Mouse (Mus musculus): ENCODE measurements around the gene Csnk2b. TPM values are rescaled to one million over a fixed set of nuclear protein-coding genes. Genes with fewer than 3 reads are reported as not detected.
A peak's percentile ranks its signal among the peaks of the same experiment; 100 is the strongest.

Gene Csnk2b
- polyA plus RNA-seq, 1 experiment from 2014 or later = 242 TPM

GRCm38 (mm10) chr17:35135591-35136320 is 13.9 kb upstream of the Csnk2b start:
- H3K27ac ChIP-seq (ENCODE audit: low read length) = peak overlapping the region; percentile 97
- H3K27me3 ChIP-seq (ENCODE audit: control insufficient read depth, insufficient read depth, low read depth, low read length) = no peaks in the 10 kb centered on the region
- H3K4me2 ChIP-seq (ENCODE audit: low read depth, low read length) = peak overlapping the region; percentile 92
- ATAC-seq (ENCODE audit: low read depth) = peak; percentile 5; the same call in 1 of the 2 replicates
- H3K4me1 ChIP-seq (replicated peaks; ENCODE audit: control insufficient read depth, insufficient read depth, low read length) = peaks cover 14% of the 10 kb centered on the region
- no peaks in the 10 kb centered on the region for H3K9me3 ChIP-seq (ENCODE audit: control insufficient read depth, low read length)
- H3K36me3 ChIP-seq (ENCODE audit: control insufficient read depth, insufficient read depth, low read length) = peaks cover 20% of the 10 kb centered on the region
- WGBS = under 1% methylated on average over 40 of the region's 43 CpGs
- peak overlapping the region; percentile 89 for H3K4me3 ChIP-seq (ENCODE audit: low read length)
- peak overlapping the region; percentile 87 for H3K9ac ChIP-seq (ENCODE audit: low read length)

GRCm38 (mm10) chr17:35134801-35135590 is 13.1 kb upstream of the Csnk2b start, which contains the start of gene Bag6:
Bag6 (plus strand) TSS chr17:35135178.
- Histone ChIP-seq H3K4me2 (ENCODE audit: low read depth, low read length) (peak within 1 kb of the TSS; percentile 92), H3K4me1 (replicated peaks; ENCODE audit: control insufficient read depth, insufficient read depth, low read length) (peaks cover 14% of the 10 kb centered on the region), H3K4me3 (ENCODE audit: low read length) (peak within 1 kb of the TSS; percentile 89), H3K9ac (ENCODE audit: low read length) (peak within 1 kb of the TSS; percentile 87), H3K9me3 (ENCODE audit: control insufficient read depth, low read length) (no peaks in the 10 kb centered on the region), H3K36me3 (ENCODE audit: control insufficient read depth, insufficient read depth, low read length) (peaks cover 15% of the 10 kb centered on the region), H3K27ac (ENCODE audit: low read length) (peak within 1 kb of the TSS; percentile 97), H3K27me3 (ENCODE audit: control insufficient read depth, insufficient read depth, low read depth, low read length) (no peaks in the 10 kb centered on the region)
- peak; percentile 95 for ATAC-seq (ENCODE audit: low read depth)
- under 1% methylated on average over 66 of the region's 66 CpGs for WGBS

GRCm38 (mm10) chr17:35133517-35133916 is 11.7 kb upstream of the Csnk2b start:
- Histone ChIP-seq H3K9ac (ENCODE audit: low read length) (no peak overlapping the region), H3K36me3 (ENCODE audit: control insufficient read depth, insufficient read depth, low read length) (peaks cover 3% of the 10 kb centered on the region; the same call in 1 of the 2 replicates), H3K9me3 (ENCODE audit: control insufficient read depth, low read length) (no peaks in the 10 kb centered on the region), H3K27me3 (ENCODE audit: control insufficient read depth, insufficient read depth, low read depth, low read length) (no peaks in the 10 kb centered on the region), H3K4me2 (ENCODE audit: low read depth, low read length) (no peak overlapping the region), H3K4me1 (replicated peaks; ENCODE audit: control insufficient read depth, insufficient read depth, low read length) (peaks cover 14% of the 10 kb centered on the region), H3K27ac (ENCODE audit: low read length) (no peak overlapping the region), H3K4me3 (ENCODE audit: low read length) (no peak overlapping the region)
- 90% methylated on average over 7 of the region's 7 CpGs for WGBS
- no peak for ATAC-seq (ENCODE audit: low read depth)

GRCm38 (mm10) chr17:35132174-35132560 is 10.3 kb upstream of the Csnk2b start:
- Histone ChIP-seq H3K4me2 (ENCODE audit: low read depth, low read length) (no peak overlapping the region), H3K4me1 (replicated peaks; ENCODE audit: control insufficient read depth, insufficient read depth, low read length) (peaks cover 17% of the 10 kb centered on the region), H3K4me3 (ENCODE audit: low read length) (no peak overlapping the region), H3K27ac (ENCODE audit: low read length) (no peak overlapping the region), H3K36me3 (ENCODE audit: control insufficient read depth, insufficient read depth, low read length) (no peaks in the 10 kb centered on the region; the same call in 1 of the 2 replicates), H3K9me3 (ENCODE audit: control insufficient read depth, low read length) (no peaks in the 10 kb centered on the region), H3K9ac (ENCODE audit: low read length) (no peak overlapping the region), H3K27me3 (ENCODE audit: control insufficient read depth, insufficient read depth, low read depth, low read length) (no peaks in the 10 kb centered on the region)
- WGBS = 61% methylated on average over 3 of the region's 3 CpGs
- no peak for ATAC-seq (ENCODE audit: low read depth)

DNA sequence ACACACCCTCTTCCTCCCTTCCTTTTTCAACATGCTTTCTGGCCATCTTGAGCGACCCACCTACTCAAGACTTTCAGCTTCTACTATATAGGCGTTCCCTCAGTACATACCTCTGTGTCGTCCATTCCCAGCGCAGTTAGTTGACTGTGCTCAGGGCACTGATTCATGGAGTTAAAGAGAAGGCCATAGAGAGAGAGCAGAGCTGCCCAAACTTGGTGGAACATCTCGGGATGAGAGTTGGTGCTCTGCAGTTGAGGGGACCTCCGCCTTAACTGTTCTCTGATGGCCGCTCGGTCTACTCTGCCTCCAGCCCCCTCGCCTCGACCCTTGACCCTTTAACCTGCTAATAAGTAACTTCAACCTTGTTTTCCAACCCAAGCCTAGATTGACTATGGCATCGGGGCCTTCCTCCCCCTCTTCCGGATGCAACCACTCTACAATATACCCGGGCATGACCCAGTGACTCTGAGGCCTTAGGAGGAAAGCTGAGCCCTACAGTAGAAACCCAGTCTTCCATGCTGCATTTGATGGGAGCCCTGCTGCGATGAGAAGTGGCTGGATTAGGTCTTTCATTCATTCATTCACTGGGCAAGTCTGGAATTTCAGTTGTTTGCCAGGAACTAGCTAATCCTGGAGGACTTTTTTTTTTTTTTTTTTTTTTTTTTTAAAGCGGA is 9.8 kb upstream of the Csnk2b start, which contains the start of gene Apom:
Gene Apom, minus strand, starts transcription at position 551 of the 674 bp plus-strand sequence.
- WGBS = 72% methylated on average over 15 of the region's 15 CpGs
- Histone ChIP-seq H3K4me2 (ENCODE audit: low read depth, low read length) (no peak within 1 kb of the TSS), H3K27ac (ENCODE audit: low read length) (no peak within 1 kb of the TSS), H3K9ac (ENCODE audit: low read length) (no peak within 1 kb of the TSS), H3K9me3 (ENCODE audit: control insufficient read depth, low read length) (no peaks in the 10 kb centered on the region), H3K4me3 (ENCODE audit: low read length) (no peak within 1 kb of the TSS), H3K27me3 (ENCODE audit: control insufficient read depth, insufficient read depth, low read depth, low read length) (no peaks in the 10 kb centered on the region), H3K4me1 (replicated peaks; ENCODE audit: control insufficient read depth, insufficient read depth, low read length) (peaks cover 18% of the 10 kb centered on the region), H3K36me3 (ENCODE audit: control insufficient read depth, insufficient read depth, low read length) (no peaks in the 10 kb centered on the region; the same call in 1 of the 2 replicates)
- no peak for ATAC-seq (ENCODE audit: low read depth)

GRCm38 (mm10) chr17:35131038-35131437 is 9.2 kb upstream of the Csnk2b start:
- H3K4me3 ChIP-seq (ENCODE audit: low read length) = no peak overlapping the region
- peaks cover 13% of the 10 kb centered on the region for H3K4me1 ChIP-seq (replicated peaks; ENCODE audit: control insufficient read depth, insufficient read depth, low read length)
- WGBS = 88% methylated on average over 8 of the region's 8 CpGs
- no peaks in the 10 kb centered on the region; the same call in 1 of the 2 replicates for H3K36me3 ChIP-seq (ENCODE audit: control insufficient read depth, insufficient read depth, low read length)
- no peak overlapping the region for H3K4me2 ChIP-seq (ENCODE audit: low read depth, low read length)
- no peak overlapping the region for H3K27ac ChIP-seq (ENCODE audit: low read length)
- H3K9me3 ChIP-seq (ENCODE audit: control insufficient read depth, low read length) = no peaks in the 10 kb centered on the region
- ATAC-seq (ENCODE audit: low read depth) = no peak
- H3K27me3 ChIP-seq (ENCODE audit: control insufficient read depth, insufficient read depth, low read depth, low read length) = no peaks in the 10 kb centered on the region
- no peak overlapping the region for H3K9ac ChIP-seq (ENCODE audit: low read length)

GRCm38 (mm10) chr17:35128996-35129395 is 7.1 kb upstream of the Csnk2b start:
- Histone ChIP-seq H3K4me2 (ENCODE audit: low read depth, low read length) (no peak overlapping the region), H3K4me3 (ENCODE audit: low read length) (no peak overlapping the region), H3K36me3 (ENCODE audit: control insufficient read depth, insufficient read depth, low read length) (no peaks in the 10 kb centered on the region; the same call in 1 of the 2 replicates), H3K27me3 (ENCODE audit: control insufficient read depth, insufficient read depth, low read depth, low read length) (no peaks in the 10 kb centered on the region), H3K9me3 (ENCODE audit: control insufficient read depth, low read length) (no peaks in the 10 kb centered on the region), H3K9ac (ENCODE audit: low read length) (no peak overlapping the region), H3K27ac (ENCODE audit: low read length) (no peak overlapping the region), H3K4me1 (replicated peaks; ENCODE audit: control insufficient read depth, insufficient read depth, low read length) (peaks cover 20% of the 10 kb centered on the region)
- 62% methylated on average over 11 of the region's 11 CpGs for WGBS
- ATAC-seq (ENCODE audit: low read depth) = no peak

- no peak for ATAC-seq (ENCODE audit: low read depth)
These were observed 5.2 kb upstream of the Csnk2b start for GRCm38 (mm10) chr17:35127017-35127416.

More at GRCm38 (mm10) chr17:35127017-35127416, 5.2 kb upstream of the Csnk2b start:
- Histone ChIP-seq H3K4me2 (ENCODE audit: low read depth, low read length) (peak overlapping the region; percentile 59), H3K36me3 (ENCODE audit: control insufficient read depth, insufficient read depth, low read length) (no peaks in the 10 kb centered on the region; the same call in 1 of the 2 replicates), H3K27ac (ENCODE audit: low read length) (peak overlapping the region; percentile 78; the same call in 1 of the 2 replicates), H3K4me3 (ENCODE audit: low read length) (peak overlapping the region; percentile 62), H3K9ac (ENCODE audit: low read length) (peak overlapping the region; percentile 78), H3K4me1 (replicated peaks; ENCODE audit: control insufficient read depth, insufficient read depth, low read length) (peaks cover 20% of the 10 kb centered on the region), H3K9me3 (ENCODE audit: control insufficient read depth, low read length) (no peaks in the 10 kb centered on the region), H3K27me3 (ENCODE audit: control insufficient read depth, insufficient read depth, low read depth, low read length) (no peaks in the 10 kb centered on the region)
- WGBS = 50% methylated on average over 13 of the region's 13 CpGs
